In genomic region chr2:11777091-11778068, GRCm38 (mm10) we compare ENCODE assay signal across 7 mouse cellular contexts. TPM values are rescaled to one million over a fixed set of nuclear protein-coding genes. Genes with fewer than 3 reads are reported as not detected.
DNase-seq lines count a peak whose midpoint lies in the region; ATAC-seq lines count a peak whose summit lies in the region.

TSS of gene Fbh1 (minus strand) at chr2:11777582.
TSS of gene Ankrd16 (plus strand) at chr2:11777876.

- peak within 1 kb of the TSS; percentile 89 for H3K9ac ChIP-seq in intestine, embryonic 15.5 days

- peak within 1 kb of the TSS; percentile 84 for H3K4me2 ChIP-seq in intestine, embryonic 15.5 days (replicated peaks)

- under 1% methylated on average over 73 of the region's 73 CpGs for WGBS in intestine, embryonic 15.5 days
- WGBS in midbrain, embryonic 10.5 days, result under 1% methylated on average over 73 of the region's 73 CpGs

- no peaks in the 10 kb centered on the region for H3K27me3 ChIP-seq in intestine, embryonic 15.5 days (replicated peaks)
- no peaks in the 10 kb centered on the region for H3K27me3 ChIP-seq in midbrain, embryonic 10.5 days (ENCODE audit: low read depth, poor library complexity, severe bottlenecking)

- no peaks in the 10 kb centered on the region for H3K9me3 ChIP-seq in intestine, embryonic 15.5 days
- no peaks in the 10 kb centered on the region for H3K9me3 ChIP-seq in midbrain, embryonic 10.5 days (replicated peaks)

- peak within 1 kb of the TSS; percentile 98 for H3K27ac ChIP-seq in intestine, embryonic 15.5 days
- peak within 1 kb of the TSS; percentile 94 for H3K27ac ChIP-seq in midbrain, embryonic 10.5 days (replicated peaks)

- DNase-seq in adrenal gland, adult 2 months, result peak; percentile 100
- peak; percentile 100 for DNase-seq in embryo, embryonic 11.5 days (ENCODE audit: low read depth, low spot score)
- DNase-seq in gastrocnemius, postnatal 36 days, result peak; percentile 100
- DNase-seq in left cerebral cortex, postnatal 25 days (ENCODE audit: low spot score in 2 of 2), result peak; percentile 100
- DNase-seq in midbrain, embryonic 10.5 days (ENCODE audit: low spot score), result peak; percentile 100
- DNase-seq in right cerebral cortex, postnatal 4 days, result peak; percentile 100

- peak; percentile 96 for ATAC-seq in intestine, embryonic 15.5 days

- intact Hi-C loops in gastrocnemius, postnatal 36 days (cut with DNase I), result loop anchor here (5.0 kb wide), 1 partner anchor 70 kb away; the partner anchor contains the start of gene Il15ra
- intact Hi-C loops in left cerebral cortex, postnatal 25 days (cut with DNase I), result loop anchor here (5.0 kb wide), 1 partner anchor 175 kb away; the partner anchor contains the start of gene Rbm17

- peak within 1 kb of the TSS; percentile 87 for H3K4me3 ChIP-seq in intestine, embryonic 15.5 days (replicated peaks)
- peak within 1 kb of the TSS; percentile 78 for H3K4me3 ChIP-seq in midbrain, embryonic 10.5 days

- peaks cover 6% of the 10 kb centered on the region for H3K4me1 ChIP-seq in intestine, embryonic 15.5 days (replicated peaks)
- peaks cover 37% of the 10 kb centered on the region for H3K4me1 ChIP-seq in midbrain, embryonic 10.5 days

- 0 out of 2 replicates have a peak, but pooled peaks cover 7% of the 10 kb centered on the region for H3K36me3 ChIP-seq in intestine, embryonic 15.5 days
- H3K36me3 ChIP-seq in midbrain, embryonic 10.5 days, result peaks cover 29% of the 10 kb centered on the region

RNA-seq across cellular contexts. Expression of gene Fbh1, which starts in this region (rescaled TPM):
- 10 to 100 TPM; 52.9 to 80.8 TPM for total RNA-seq in adrenal gland, adult 2 months (2021)
- 32.1 and 42.5 TPM in 2 replicates for polyA plus RNA-seq in adrenal gland, adult 2 months (2012; rRNA removed)
- 10 to 100 TPM; 26.3 to 30.5 TPM for total RNA-seq in gastrocnemius, postnatal 36 days (2021)
- 108 and 110 TPM in 2 replicates for polyA plus RNA-seq in intestine, embryonic 15.5 days (2015; fragmentation: Nextera tagmentation; extraction: Ambion mirVana)
- total RNA-seq in left cerebral cortex, postnatal 25 days (2021), result 100 to 1,000 TPM; 102 to 122 TPM
- polyA plus RNA-seq in midbrain, embryonic 10.5 days (2016; fragmentation: Nextera tagmentation; extraction: Ambion mirVana), result 112 and 128 TPM in 2 replicates

RNA-seq across cellular contexts. Expression of gene Ankrd16, which starts in this region (rescaled TPM):
- total RNA-seq in adrenal gland, adult 2 months (2021), result 10 to 100 TPM; 24.3 to 32.5 TPM
- 39.6 and 41.2 TPM in 2 replicates for polyA plus RNA-seq in adrenal gland, adult 2 months (2012; rRNA removed)
- 10 to 100 TPM; 21.9 to 24.9 TPM for total RNA-seq in gastrocnemius, postnatal 36 days (2021)
- 36.9 and 39.2 TPM in 2 replicates for polyA plus RNA-seq in intestine, embryonic 15.5 days (2015; fragmentation: Nextera tagmentation; extraction: Ambion mirVana)
- total RNA-seq in left cerebral cortex, postnatal 25 days (2021), result 10 to 100 TPM; 55.2 to 56.9 TPM
- 45.3 and 51.2 TPM in 2 replicates for polyA plus RNA-seq in midbrain, embryonic 10.5 days (2016; fragmentation: Nextera tagmentation; extraction: Ambion mirVana)

Comparison
In these comparisons a context has a peak if more than half of its experiments do, and no peak if none do; other contexts are left out.
1. Peak in every context shown above with its lines: DNase-seq, ATAC-seq, H3K4me3 ChIP-seq and H3K27ac ChIP-seq.